Mouse (Mus musculus) bone marrow macrophage, adult 2 months (primary cell): Measurements from ENCODE around the gene Eif4a2. TPM values are rescaled to one million over a fixed set of nuclear protein-coding genes. Genes with fewer than 3 reads are reported as not detected.
"Not testable (repeated sequence)": the region's sequence is repeated elsewhere in the genome, so short reads cannot be mapped to it uniquely, and the experiment has no call there.

Source experiments
- H3K27ac ChIP-seq: 2 replicates; pipeline ENCODE4 v1.5.1; 2012; ENCODE audit warnings: low read depth, low read length; ENCODE audit not compliant: insufficient read depth
- H3K4me1 ChIP-seq: 2 replicates; pipeline ENCODE4 v1.6.1; 2012; ENCODE audit warnings: low read length; ENCODE audit not compliant: control insufficient read depth, insufficient read depth
- H3K4me3 ChIP-seq: 2 replicates; pipeline ENCODE4 v1.5.1; 2012; ENCODE audit warnings: mild to moderate bottlenecking, low read length, moderate library complexity; ENCODE audit not compliant: insufficient read depth
- CTCF ChIP-seq: IDR thresholded peaks from 2 replicates; pipeline ENCODE4 v1.5.1; 2012; ENCODE audit warnings: low read depth, mild to moderate bottlenecking, low read length, moderate library complexity
- POLR2A ChIP-seq: IDR thresholded peaks from 2 replicates; pipeline ENCODE4 v1.6.1; 2012; ENCODE audit warnings: mild to moderate bottlenecking, low read depth, low read length, borderline replicate concordance
- polyA plus RNA-seq: library from polyadenylated mRNA; stranded (reverse); fragments of >200 nt; gene quantifications from 2 replicates; pipeline ENCODE4 v1.2.4, GENCODE M21; 2012; ENCODE audit not compliant: missing spikeins, insufficient read depth, insufficient read length

Eif4a2 gene
- 255 TPM in 2 replicates for polyA plus RNA-seq

GRCm38 (mm10) chr16:23107231-23107942, at the start of gene Eif4a2:
TSS of gene Eif4a2 (plus strand) at chr16:23107444.
- peaks cover 13% of the 10 kb centered on the region for H3K4me1 ChIP-seq
- no peak for TF ChIP-seq CTCF
- TF ChIP-seq POLR2A, result peak; percentile 93
- H3K27ac ChIP-seq, result peak within 1 kb of the TSS; percentile 94
- peak within 1 kb of the TSS; percentile 99 for H3K4me3 ChIP-seq

- H3K27ac ChIP-seq, H3K4me3 ChIP-seq, H3K4me1 ChIP-seq: not testable (repeated sequence)
Observed at GRCm38 (mm10) chr16:23057668-23058447, 49.4 kb upstream of the Eif4a2 start, which contains the start of gene Kng1. TSS of gene Kng1 (plus strand) at chr16:23057865.

GRCm38 (mm10) chr16:23059630-23060029, 47.6 kb upstream of the Eif4a2 start:
- not testable (repeated sequence) for H3K4me1 ChIP-seq, H3K4me3 ChIP-seq, H3K27ac ChIP-seq

GRCm38 (mm10) chr16:23060781-23061325, 46.4 kb upstream of the Eif4a2 start:
- not testable (repeated sequence) for H3K4me1 ChIP-seq, H3K27ac ChIP-seq, H3K4me3 ChIP-seq

- H3K4me3 ChIP-seq, H3K27ac ChIP-seq, H3K4me1 ChIP-seq: not testable (repeated sequence)
Observed at GRCm38 (mm10) chr16:23077516-23077915, 29.7 kb upstream of the Eif4a2 start.

GRCm38 (mm10) chr16:23087159-23087558, 20.1 kb upstream of the Eif4a2 start:
- H3K4me1 ChIP-seq, H3K4me3 ChIP-seq: not testable (repeated sequence)

GRCm38 (mm10) chr16:23087712-23088111, 19.5 kb upstream of the Eif4a2 start:
- not testable (repeated sequence) for H3K4me1 ChIP-seq, H3K4me3 ChIP-seq, H3K27ac ChIP-seq

More at GRCm38 (mm10) chr16:23087159-23087558, 20.1 kb upstream of the Eif4a2 start:
- not testable (repeated sequence) for H3K27ac ChIP-seq

GRCm38 (mm10) chr16:23088491-23088890, 18.8 kb upstream of the Eif4a2 start:
- not testable (repeated sequence) for H3K4me3 ChIP-seq, H3K27ac ChIP-seq, H3K4me1 ChIP-seq

GRCm38 (mm10) chr16:23091345-23091744, 15.9 kb upstream of the Eif4a2 start:
- not testable (repeated sequence) for H3K4me3 ChIP-seq, H3K27ac ChIP-seq, H3K4me1 ChIP-seq

GRCm38 (mm10) chr16:23093321-23093953, 13.8 kb upstream of the Eif4a2 start:
- Histone ChIP-seq H3K27ac (no peak overlapping the region), H3K4me3 (no peak overlapping the region), H3K4me1 (peaks cover 12% of the 10 kb centered on the region)
- TF ChIP-seq CTCF (no peak), POLR2A (no peak)

- H3K27ac ChIP-seq, result no peak overlapping the region
- H3K4me3 ChIP-seq, result no peak overlapping the region
- TF ChIP-seq CTCF (no peak), POLR2A (no peak)
- peaks cover 12% of the 10 kb centered on the region for H3K4me1 ChIP-seq
Observed at GRCm38 (mm10) chr16:23094136-23094535, 13.1 kb upstream of the Eif4a2 start.

- peaks cover 12% of the 10 kb centered on the region for H3K4me1 ChIP-seq
- H3K27ac ChIP-seq, H3K4me3 ChIP-seq: not testable (repeated sequence)
Observed at GRCm38 (mm10) chr16:23095581-23095980, 11.7 kb upstream of the Eif4a2 start.

- not testable (repeated sequence) for H3K4me1 ChIP-seq, H3K27ac ChIP-seq, H3K4me3 ChIP-seq
Observed at GRCm38 (mm10) chr16:23096886-23097285, 10.4 kb upstream of the Eif4a2 start.

GRCm38 (mm10) chr16:23097290-23098104, 9.7 kb upstream of the Eif4a2 start:
- not testable (repeated sequence) for H3K4me3 ChIP-seq, H3K27ac ChIP-seq, H3K4me1 ChIP-seq
